Mouse (Mus musculus): Measurements from ENCODE around the gene 9230102O04Rik.

Gene 9230102O04Rik

DNA sequence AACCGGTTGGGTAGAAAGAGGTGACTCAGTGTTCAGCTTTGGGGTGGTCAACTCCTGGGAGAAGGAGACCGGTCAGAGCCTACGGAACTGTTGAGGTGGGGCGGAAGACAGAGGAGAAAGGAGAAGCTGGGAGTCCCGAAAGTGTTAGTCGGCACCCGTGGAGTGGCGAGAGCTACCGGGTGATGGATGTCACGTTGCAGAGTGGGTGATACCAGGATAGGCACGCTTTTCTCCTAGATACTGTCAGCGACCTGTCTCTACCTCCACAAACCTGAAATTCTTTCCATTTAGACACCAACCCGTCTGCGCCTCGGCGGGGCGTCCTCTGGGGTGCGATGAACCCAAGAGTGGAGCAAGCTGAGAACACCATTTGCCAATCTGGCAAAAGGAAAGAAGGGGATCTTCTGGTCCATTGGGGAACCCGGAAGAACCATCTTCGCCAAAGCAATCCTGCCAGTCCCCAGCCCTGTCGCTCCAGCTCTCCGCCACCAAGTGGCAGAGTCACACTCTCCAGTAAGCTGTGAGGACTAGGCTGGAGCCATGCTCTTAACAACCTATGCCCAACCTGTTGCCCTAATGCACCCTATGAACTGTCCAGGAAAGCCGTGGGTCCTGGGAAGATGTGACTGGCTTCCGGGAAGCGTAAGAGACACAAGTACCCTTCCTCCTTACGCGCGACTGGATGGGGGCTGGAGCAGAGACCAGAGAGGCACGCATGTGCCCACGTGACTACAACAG lies at the start of gene 9230102O04Rik:
Gene 9230102O04Rik, minus strand, starts transcription at position 628 of the 738 bp plus-strand sequence.
- no peak for DNase-seq

DNA sequence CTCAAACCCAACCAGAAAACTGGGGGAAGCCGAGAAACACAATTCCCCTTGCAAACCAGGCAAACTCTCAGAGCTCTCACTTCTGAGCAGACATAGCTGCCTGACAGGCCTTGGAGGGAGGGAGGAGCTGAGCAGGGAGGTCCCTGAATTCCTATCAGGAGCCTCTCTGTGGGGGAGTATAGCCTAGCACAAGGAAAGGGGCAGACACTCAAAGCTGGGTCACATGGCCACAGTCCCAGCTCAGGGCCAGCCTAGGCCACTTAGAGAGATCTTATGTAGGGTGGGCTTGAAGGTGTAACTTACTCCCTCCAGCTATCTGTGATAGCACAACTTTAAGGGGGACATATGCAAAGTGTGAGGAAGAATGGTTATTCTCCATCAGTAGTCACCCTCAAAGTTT lies 46.6 kb upstream of the 9230102O04Rik start:
- DNase-seq, result no peak

DNA sequence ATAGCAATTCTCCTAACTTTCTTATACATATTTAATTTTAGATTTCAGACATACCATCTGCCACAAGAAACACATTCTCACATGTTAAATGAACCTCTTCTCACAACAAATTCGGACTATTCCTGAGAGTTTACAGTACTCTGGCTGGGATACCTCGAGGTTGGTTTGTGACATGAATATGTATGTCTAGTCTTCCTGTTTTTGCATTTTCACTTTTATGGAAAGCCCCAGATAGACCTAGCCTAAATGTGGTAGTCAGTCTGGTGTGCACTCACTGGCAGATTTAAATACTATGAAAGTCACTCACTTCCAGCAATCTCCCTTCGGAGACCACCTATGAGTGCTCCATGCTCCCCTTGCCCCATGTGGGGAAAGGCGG lies 37.6 kb upstream of the 9230102O04Rik start:
- no peak for DNase-seq

DNA sequence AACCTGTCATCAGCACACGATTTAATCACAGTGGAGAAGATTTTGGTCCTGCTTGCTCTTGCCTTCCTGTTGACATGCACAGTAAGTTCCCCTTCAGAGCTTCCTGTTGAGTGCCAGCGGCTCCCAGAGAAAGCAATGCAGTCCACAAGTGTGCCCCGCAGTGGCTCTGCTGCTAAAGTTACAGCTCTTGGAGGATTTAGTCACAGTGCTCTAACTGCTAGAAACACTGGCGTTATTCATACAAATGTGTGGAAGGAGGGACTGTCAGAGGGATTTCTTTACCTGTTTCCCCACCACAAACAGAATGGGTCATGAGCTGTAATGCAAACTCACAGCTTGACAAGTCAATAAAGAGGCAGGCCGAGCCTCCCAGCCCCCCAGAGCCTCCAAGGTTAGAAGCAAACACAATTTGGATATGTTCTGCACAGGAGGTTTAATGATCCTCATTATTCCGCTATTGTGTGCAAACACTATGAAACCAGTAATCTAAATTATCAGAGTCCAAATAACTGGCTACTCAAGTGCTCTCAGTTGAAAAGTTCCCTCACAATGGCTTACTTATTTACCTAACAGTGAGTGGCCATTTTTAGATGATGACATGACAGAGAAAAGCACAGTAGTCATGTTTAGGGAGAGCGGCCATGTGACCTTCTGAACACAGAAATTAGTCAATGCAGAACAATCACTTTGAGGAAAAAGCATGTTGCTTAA lies 37.0 kb upstream of the 9230102O04Rik start:
- no peak for DNase-seq

DNA sequence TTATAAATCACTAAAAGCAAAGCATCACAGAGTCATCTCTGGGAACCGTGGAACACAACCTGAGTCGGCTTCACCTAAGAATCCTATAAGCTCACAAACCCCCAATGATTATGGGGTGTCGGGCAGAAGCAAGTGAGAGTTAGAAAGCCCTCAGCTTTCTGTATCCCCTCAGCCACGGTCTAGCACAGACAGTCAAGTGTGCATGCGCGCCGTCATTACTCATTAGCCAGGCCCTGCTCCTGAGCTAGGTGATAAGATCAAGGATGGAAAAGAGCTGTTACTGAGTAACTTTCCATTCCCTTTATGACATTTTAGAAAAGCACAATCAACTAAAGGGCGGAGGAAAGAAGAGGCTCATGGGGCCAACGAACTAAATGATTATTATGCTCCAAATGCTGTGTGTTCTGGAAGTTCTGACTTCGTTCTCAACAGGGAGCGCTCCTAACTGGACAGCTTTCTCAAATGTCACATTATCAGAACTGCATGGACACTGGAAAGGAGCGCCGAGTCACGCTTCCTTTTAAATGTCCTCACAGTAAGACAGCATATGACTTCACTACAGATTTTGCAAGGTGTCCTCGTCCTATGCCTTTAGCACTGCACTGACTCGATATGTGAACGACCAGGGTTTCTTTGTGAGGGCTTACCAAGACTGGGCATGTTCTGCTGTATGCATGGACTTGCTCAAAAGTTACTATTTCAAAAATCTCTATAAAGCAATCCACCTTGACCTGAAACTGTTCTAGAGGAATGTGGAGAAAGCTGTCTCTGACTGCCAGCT lies 29.5 kb upstream of the 9230102O04Rik start:
- no peak for DNase-seq

DNA sequence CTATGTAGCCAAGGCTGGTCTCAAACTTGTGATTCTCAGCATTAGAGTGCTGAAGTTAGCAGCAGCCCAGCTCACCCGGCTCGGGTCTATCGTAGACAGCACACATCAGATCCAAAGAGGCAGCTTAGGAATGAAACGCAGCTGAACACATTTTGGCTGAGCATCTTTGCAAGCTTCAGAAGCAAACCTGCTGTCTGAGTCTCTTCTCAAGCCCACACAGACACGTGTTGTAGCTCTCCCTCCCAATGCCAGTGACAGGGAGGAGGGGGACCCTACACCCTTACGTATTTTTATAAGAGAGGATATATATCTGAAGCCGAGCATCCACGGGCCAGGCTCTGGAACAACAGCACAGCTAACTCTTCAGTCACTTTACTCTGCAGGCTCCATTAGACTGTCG lies 28.3 kb upstream of the 9230102O04Rik start:
- DNase-seq, result no peak

DNA sequence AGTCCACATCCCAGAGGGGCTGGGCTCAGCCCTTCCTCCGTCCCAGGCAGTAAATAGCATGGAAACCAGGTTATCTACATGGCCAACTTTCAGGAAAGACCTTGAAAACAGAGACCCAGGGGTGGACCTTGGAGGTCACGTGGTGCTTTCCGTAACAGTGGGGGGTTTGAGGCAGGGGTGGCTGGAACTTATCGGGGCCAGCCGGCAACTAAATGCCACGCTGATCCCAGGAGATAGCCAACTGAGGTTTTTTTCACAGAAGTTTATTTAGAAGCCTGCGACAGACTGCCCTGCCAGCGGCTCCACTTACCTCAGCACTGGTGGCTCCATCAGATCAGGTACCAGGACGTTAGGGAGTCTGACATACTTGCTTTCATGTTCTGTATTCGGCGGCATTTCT lies 16.7 kb upstream of the 9230102O04Rik start:
- no peak for DNase-seq

DNA sequence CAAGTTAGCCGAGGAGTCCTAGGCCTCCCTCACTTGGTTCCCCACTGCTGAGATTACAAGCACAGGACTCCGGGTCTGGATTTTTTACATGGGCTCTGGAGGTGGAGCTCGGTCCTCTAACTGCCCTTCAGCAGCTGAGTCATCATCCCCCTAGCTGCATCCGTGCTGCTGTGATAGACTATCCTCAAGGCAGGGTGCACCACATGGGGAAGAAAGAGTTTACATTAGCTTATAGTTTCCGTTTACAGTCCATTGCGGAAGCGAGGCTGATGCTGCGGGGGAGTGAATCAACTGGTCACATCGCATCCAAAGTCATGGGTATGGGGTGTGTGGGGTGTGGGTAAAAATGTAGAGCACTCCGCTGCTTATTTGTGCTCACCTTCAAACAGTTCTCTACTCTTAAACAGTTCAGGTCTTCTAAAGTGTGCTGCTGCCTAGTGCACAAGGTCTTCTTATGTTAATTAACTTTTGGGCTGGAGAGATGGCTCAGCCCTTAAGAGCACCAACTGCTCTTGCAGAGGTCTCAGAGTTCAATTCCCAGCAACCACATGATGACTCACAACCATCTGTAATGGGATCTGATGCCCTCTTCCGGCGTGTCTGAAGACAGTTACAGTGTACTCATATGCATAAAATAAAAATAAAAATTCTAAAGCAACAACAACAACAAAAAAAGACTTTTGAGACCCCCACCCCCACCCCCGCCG lies 14.7 kb upstream of the 9230102O04Rik start:
- no peak for DNase-seq

DNA sequence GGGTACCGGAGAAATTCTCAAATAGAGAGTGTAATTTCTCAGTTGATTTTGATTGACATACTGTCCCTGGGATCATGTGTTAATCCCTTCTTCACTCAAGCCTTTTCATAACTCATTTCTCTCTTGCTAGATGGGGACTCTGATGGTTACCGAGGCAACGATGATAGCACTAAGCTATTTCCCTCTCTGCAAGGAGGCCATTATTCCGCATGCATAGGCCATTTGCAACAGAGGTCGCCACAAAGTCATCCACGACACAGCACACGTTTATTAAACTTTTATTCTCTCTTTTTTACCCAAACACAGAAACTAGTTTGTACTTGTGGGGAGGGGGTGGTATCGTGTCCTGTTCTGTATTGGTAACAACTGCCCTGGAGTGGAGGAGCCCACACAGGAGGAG lies 8.5 kb upstream of the 9230102O04Rik start:
- DNase-seq, result no peak

DNA sequence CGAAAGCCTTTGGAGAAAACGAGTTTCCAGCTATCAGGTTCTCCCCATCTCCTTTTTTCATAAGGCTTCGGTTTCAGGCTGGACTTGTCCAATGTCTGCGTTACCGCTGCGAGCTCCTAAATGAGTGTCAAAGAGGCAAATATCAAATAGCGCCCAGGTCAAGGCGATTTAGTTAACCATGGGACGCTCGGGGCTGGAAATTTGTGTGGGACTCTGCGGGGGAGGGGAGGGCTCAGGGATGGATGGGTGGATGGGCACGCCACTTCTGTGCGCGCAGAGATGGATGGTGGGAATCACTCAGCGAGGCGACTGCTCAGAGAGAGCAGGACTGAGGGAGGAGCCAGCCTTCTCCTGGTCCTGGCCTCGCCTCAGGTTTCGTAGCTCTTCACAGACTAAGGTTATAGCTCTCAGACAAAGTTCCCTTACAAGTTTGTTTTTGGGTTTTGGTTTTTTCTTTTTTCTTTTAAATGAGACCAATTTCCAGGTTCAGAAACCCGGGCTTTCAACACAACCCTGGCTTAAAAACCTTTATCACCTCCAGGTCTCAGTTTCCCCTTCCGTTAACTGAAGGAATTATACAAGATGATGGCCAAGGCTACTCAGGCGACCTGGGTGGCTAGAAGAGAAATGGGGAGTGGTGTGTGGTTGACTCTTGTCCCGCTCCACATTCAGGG lies 6.9 kb upstream of the 9230102O04Rik start:
- no peak for DNase-seq

DNA sequence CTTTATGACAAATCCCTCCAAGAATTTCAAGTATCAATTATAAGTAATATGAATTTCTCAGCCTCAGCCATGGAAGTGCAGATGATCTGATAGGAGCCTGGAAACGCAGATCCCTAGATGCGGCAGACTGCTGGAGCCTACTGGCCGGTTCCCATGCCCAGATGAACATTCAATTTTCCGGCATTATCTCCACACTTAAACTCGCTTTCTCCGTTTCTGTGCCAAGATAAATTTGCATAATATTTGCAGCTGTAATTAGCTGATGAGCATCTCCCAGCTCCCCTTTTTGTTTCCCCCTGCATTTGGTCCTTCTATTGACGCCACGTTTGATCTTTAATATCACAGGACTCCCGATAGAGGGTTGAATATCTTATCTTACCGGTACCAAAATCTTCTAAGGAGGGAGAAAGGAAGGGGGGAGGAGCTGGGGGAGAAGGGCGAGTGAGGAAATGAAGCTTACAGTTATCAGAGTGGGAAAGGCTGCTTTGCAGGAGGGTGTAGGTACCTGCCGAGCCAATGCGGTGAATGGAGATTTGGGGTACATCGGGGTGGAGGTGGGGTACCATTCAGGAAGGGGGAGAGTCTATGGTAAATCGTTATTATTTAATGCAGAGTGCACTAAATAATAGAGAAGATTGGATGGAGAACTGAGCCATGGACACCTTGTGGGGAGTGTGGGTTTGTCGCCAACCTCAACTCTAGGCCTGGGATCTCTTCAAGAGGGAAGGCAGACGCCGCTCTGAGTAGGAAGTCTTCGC lies 5.7 kb upstream of the 9230102O04Rik start:
- no peak for DNase-seq

DNA sequence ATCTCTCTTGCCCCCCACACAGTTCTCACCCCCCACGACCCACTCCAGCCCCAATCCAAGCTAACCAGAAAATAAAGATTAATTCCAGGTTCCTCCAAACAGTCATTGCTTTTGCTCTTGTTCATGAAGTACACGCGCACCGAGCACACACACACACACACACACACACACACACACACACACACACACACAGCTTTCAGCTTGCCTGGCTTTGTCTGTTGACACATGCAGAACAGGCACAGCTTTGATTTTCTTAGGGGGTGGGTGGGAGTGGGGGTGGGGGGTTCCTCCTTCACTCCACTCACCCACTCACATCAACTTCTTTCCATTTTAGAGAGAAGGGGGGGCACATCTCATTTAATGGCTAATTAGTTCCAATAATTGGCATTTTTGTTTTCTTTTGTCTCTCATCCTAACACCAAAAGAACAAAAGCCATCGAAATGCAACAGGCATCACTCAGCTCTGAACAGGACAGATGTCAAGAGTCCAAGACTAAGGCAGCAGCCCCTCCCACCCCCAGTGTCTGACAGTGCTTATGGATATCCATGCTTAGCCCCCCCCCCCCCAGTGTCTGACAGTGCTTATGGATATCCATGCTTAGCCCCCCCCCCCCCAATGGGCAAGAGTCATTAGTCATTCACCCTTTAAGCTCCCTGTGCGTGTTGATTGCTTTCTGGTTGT lies 4.1 kb upstream of the 9230102O04Rik start:
- DNase-seq, result no peak

DNA sequence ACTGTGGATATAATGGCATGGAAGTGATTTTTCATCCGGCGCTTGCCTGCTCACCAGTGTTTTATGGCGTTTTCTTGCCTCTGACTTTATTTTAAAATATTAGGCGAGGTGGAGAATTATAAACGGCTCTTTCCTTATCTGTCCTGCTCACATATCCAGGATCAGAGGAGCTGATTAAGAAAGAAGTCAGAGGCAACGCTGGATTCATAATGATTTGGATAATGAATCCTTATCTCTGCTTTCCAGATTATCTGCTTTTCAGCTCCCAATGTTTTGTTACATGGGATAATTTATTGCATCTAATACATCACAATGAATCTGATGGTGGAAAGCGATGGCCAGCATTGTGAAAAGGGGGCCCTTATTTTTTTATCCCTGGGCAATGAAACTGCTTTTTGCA lies 3.2 kb upstream of the 9230102O04Rik start:
- DNase-seq, result no peak

DNA sequence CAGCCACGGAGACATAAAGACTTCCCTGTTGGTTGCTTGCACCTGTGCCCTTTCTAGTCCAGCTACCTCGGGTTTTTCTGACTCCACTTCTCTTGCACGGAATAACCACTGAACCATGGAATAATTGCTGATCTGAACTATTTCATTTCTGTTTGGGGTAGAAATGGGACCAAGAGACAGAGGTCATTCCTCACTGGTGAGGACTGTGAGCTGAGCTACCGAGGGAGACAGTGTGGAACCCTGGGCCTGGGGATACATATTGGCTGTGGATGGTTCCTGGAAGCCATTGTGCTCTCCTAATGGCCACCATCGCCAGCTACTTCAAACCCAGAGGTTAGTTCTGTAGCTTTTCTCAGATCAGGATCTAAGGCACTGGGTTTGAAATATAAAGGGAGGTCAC lies 1.6 kb upstream of the 9230102O04Rik start:
- DNase-seq, result no peak

DNA sequence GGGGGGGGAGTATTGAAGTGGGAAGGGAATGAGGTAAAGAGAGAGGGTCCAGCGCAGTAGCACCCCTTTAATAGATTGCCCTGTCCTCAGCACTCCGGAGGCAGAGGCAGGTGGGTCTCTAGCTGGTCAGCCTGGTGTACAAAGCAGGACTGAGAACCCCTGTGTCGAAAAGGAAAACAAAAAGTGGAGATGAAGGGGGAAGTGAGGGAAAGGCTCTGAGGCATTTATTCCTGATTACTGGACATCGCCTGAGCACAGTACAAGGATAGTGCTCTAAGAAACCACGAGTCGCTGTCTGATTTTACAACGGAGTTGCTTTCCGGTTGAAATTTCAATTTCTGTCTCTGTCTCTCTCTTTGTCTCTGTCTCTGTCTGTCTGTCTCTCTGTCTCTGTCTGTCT lies 911 bp upstream of the 9230102O04Rik start:
- no peak for DNase-seq

DNA sequence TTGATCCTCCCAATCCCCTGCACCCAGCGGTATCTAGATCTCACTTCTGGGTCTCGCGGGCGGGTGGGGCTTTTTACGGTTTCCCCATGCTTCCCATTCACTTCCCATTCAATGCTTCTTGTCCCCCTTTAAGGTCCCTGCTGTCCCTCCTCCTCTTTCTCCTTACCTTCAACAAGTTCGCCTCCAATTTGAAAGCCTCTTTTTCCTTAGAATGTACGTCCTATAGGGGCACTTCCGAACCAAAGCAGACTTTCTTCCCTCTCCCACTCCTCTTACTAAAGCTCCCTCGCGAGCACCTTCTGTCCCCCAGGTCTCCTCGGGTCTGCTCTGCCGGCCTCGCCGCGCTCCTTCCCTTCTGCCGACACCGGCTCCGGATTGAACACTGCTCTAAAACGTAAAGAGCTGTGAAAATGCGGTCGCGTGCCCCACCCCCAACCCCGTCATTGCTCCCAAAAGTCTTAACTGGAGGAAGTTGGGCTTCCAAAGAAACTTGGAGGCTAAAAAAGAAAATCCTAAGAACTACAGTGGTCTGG lies 377 bp upstream of the 9230102O04Rik start, which contains the start of gene Gata3:
Gene Gata3, minus strand, starts transcription at position 384 of the 533 bp plus-strand sequence.
- DNase-seq, result no peak

DNA sequence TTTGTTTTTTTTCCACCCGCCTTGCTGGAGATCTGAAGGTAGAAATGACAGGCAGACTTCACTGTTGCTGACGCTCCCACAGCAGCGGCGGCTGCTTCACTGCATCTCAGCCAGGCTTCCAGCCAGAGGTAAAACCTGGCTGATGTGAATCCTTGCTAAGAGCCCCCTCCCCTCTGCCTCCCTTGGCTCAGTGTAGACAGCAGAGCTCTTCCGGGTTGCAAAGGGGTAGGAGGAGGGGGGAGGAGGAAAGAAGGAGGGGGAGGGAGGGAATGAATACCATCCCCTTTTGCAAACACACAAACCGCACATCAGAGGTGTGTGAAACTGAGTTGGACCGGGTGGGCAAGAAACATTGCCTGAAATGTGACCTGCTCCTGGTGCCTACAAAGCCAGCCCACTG lies 1.7 kb downstream of the 9230102O04Rik start:
- DNase-seq, result no peak

DNA sequence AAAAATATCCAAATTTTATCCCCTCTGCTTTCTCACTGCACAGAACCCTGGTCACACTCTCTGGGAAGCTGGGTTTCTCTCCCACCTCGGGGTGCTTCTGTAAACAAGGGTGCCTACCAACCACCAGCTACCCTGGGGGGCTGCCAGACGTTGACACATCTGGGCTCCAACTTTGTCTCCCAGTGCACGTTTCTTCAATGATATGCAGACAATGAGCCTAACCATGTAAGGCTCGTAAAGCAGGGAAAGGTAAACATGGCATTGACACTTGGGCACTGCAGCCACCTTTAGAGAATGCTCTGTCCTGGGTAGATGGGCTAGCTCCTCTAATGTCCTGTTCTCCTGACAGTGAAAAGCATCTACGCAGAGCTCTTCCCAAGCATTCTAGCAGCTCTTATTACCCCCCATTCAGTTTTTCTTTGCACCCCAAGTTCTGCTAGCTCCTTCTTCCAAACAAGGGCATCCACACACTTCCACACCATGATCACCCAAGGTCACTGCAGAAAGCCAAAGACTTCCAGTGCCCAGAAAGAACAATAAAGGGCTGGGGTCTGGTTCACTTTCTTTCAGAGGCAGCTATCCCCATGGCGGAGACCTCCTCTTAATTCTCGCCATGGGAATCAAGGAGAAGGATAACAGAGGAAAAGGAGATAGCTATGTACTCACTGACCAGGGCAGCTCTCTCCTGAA lies 2.3 kb downstream of the 9230102O04Rik start:
- no peak for DNase-seq

DNA sequence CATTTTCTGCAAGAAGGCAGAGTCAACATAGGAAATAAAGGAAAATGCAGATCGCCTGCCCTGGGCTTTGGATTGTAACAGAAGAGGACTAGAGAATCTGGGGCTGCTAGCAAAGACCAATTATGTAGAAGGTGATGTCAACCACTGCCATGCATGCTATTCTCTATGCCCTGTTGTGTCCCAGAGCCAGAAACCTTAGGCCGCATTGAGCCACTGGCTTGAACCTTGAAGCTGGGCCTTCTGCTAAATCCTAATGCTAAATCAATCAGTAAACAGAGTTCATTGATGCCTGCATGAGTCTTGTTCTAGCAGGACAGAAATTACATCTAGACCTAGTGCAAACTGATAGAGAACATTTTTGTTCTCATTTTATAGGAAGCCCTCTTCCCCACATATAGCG lies 3.3 kb downstream of the 9230102O04Rik start:
- DNase-seq, result no peak

DNA sequence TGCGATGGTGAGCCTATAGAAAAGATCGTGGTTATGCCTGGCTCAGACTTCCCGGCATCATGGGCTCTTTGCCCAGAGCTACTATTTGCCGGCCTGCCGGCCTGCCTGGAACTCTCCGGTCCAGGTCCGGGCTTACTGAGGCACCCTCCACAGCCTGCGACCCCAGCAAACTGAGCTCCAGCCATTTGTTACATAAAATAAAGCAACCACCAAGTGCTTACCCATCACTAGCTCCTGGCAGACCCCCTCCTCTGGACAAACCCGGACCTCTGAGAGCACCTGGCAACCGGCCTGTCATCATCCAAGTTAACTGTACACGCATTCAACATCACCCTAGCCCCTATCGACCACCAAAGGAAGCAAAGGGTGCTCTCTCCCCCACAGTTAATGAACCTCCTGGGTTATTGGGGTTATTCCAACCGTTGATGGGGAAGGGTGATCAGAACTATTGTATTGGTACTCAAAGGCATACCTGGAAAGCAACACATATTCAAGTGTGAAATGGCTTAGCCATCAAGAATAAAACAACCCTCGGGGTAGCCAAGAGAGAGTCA lies 4.0 kb downstream of the 9230102O04Rik start:
- DNase-seq, result no peak

All from lung, postnatal 14 days (tissue).